ENCODE assay signal across 8 mouse cellular contexts in the genomic region with DNA sequence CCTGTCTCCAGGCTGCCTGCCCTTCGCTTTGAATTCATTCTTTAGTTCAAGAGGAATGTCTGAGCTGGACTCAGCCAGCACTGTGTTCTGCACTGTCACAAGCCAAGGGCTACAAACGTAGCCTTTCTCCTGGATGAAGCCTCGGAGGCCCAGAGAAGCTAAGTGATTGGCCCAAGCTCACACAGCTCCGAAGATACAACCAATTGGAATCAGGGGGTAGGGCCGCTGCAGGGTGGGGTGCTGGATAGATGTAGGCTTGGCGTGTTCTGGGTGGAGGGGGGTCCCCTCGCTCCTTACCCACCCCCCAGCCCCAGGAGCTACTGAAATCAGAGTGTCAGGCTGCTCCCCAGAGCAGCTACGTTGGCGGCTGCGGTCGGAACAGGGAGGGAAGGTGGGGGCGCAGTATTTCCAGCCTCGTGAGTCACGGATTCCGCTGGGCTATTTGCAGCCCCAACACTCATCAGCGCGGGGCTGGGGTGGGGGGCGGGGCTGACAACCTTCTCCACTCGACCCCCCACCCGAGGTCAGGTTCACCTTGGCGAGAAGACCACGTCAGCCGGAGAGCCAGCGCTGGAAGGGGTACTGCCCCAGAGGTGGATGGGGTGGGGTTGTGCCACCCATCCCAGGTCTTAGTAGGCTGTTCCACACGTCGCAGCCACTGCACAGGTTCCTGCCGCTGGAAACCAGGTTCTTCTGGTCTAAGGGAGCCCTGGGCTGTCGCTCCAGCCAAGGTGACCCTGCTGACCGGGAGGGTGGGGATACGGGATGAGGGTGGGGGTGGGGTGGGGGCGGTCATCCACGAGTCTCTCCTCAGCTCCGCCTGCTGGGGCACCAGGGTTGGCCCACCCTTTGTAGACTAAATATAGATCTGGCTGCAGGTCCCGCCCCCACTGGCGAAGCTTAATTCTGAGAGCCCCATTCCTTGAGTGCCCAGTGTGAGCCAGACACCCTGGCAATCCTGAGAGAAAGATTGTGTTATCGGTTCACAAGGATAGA. TPM values are rescaled to one million over a fixed set of nuclear protein-coding genes. Genes with fewer than 3 reads are reported as not detected.
DNase-seq lines count a peak whose midpoint lies in the region; ATAC-seq and TF ChIP-seq lines count a peak whose summit lies in the region.

No protein-coding gene starts in this region.

- intact Hi-C loops in gastrocnemius, adult 2 months (cut with DNase I): loop anchor here (1.0 kb wide), 1 partner anchor 16 kb away; no protein-coding TSS in a partner anchor

- no peaks in the 10 kb centered on the region for H3K36me3 ChIP-seq in macrophage (ENCODE audit: inconsistent target)

- peak; percentile 20; the same call in 1 of the 2 replicates for TF ChIP-seq CTCF in gastrocnemius, adult 2 months (IDR thresholded peaks at IDR 0.05)

- DNase-seq in T-cell, adult 2 months (ENCODE audit: low spot score): peak; percentile 26
- peak; percentile 60 to 67 for DNase-seq in cerebellum, postnatal 14 days
- peak; percentile 83 for DNase-seq in gastrocnemius, adult 2 months
- DNase-seq in induced T-regulatory cell, adult 2 months (ENCODE audit: low read depth): peak; percentile 87
- peak; percentile 68 to 81 for DNase-seq in left cerebral cortex, adult 18-20 months (ENCODE audit: low spot score in 2 of 2)
- DNase-seq in right cerebral cortex, postnatal 4 days: peak; percentile 63

- H3K4me3 ChIP-seq in gastrocnemius, adult 2 months: peak overlapping the region; percentile 74
- H3K4me3 ChIP-seq in macrophage (ENCODE audit: inconsistent target): peak overlapping the region; percentile 40

- peak overlapping the region; percentile 98 for H3K27ac ChIP-seq in gastrocnemius, adult 2 months
- H3K27ac ChIP-seq in macrophage: peak overlapping the region; percentile 69

- WGBS in macrophage (ENCODE audit: missing documents): 5% methylated on average over 30 of the region's 36 CpGs

- no peaks in the 10 kb centered on the region for H3K79me2 ChIP-seq in macrophage (ENCODE audit: inconsistent target)

- no peak for ATAC-seq in erythroblast, adult 5-6 weeks (replicated peaks; ENCODE audit: low FRiP score, poor library complexity, severe bottlenecking)

RNA-seq across cellular contexts. Expression of a gene that starts 5.2 kb away (rescaled TPM):
- 100 to 1,000 TPM; 223 to 468 TPM for total RNA-seq in gastrocnemius, adult 2 months (2021)
- total RNA-seq in left cerebral cortex, adult 18-20 months (2021): under 1 TPM; 0.16 to 0.46 TPM
- not detected for total RNA-seq in macrophage (2018; cell fraction: chromatin; rRNA removed)
- total RNA-seq in macrophage (2018; cell fraction: cytosol; rRNA removed): not detected
- total RNA-seq in macrophage (2018; cell fraction: nucleus; rRNA removed): under 1 TPM in 1 of 26 experiments, not detected in 25; 0.24 TPM
- not detected in 3 replicates for polyA plus RNA-seq in macrophage (2018)
- not detected in 2 replicates for total RNA-seq in erythroblast, adult 5-6 weeks (2015; ENCODE audit: low replicate concordance)
- total RNA-seq in erythroblast, adult 5-6 weeks (2017; ENCODE audit: low replicate concordance): not detected in 2 replicates

RNA-seq across cellular contexts. Expression of a gene that starts 10.0 kb away (rescaled TPM):
- under 1 TPM in 1 of 2 experiments, not detected in 1; 0.25 TPM for total RNA-seq in gastrocnemius, adult 2 months (2021)
- not detected for total RNA-seq in left cerebral cortex, adult 18-20 months (2021)
- total RNA-seq in macrophage (2018; cell fraction: chromatin; rRNA removed): not detected
- not detected for total RNA-seq in macrophage (2018; cell fraction: cytosol; rRNA removed)
- total RNA-seq in macrophage (2018; cell fraction: nucleus; rRNA removed): not detected
- not detected in 3 replicates for polyA plus RNA-seq in macrophage (2018)
- total RNA-seq in erythroblast, adult 5-6 weeks (2015; ENCODE audit: low replicate concordance): not detected in 2 replicates
- total RNA-seq in erythroblast, adult 5-6 weeks (2017; ENCODE audit: low replicate concordance): not detected in 2 replicates

RNA-seq across cellular contexts. Expression of a gene that starts 10.1 kb away (rescaled TPM):
- total RNA-seq in gastrocnemius, adult 2 months (2021): 1 to 10 TPM in 1 of 2 experiments, under 1 TPM in 1; 0.92 to 1.6 TPM
- 1 to 10 TPM; 2.3 to 4.9 TPM for total RNA-seq in left cerebral cortex, adult 18-20 months (2021)
- not detected for total RNA-seq in macrophage (2018; cell fraction: chromatin; rRNA removed)
- not detected for total RNA-seq in macrophage (2018; cell fraction: cytosol; rRNA removed)
- total RNA-seq in macrophage (2018; cell fraction: nucleus; rRNA removed): not detected
- not detected in 3 replicates for polyA plus RNA-seq in macrophage (2018)
- not detected in 2 replicates for total RNA-seq in erythroblast, adult 5-6 weeks (2015; ENCODE audit: low replicate concordance)
- 0.70 TPM in 1 of 2 replicates, not detected in the other for total RNA-seq in erythroblast, adult 5-6 weeks (2017; ENCODE audit: low replicate concordance)

RNA-seq across cellular contexts. Expression of a gene that starts 18.7 kb away (rescaled TPM):
- total RNA-seq in gastrocnemius, adult 2 months (2021): 10 to 100 TPM; 30.2 to 30.6 TPM
- total RNA-seq in left cerebral cortex, adult 18-20 months (2021): 10 to 100 TPM; 38.8 to 47.7 TPM
- 100 to 1,000 TPM in 4 of 26 experiments, 10 to 100 TPM in 22; 30.8 to 125 (median 48.0) TPM for total RNA-seq in macrophage (2018; cell fraction: chromatin; rRNA removed)
- 10 to 100 TPM; 10.3 to 24.2 (median 12.9) TPM for total RNA-seq in macrophage (2018; cell fraction: cytosol; rRNA removed)
- 10 to 100 TPM; 18.3 to 78.5 (median 37.7) TPM for total RNA-seq in macrophage (2018; cell fraction: nucleus; rRNA removed)
- polyA plus RNA-seq in macrophage (2018): 10.7 to 11.7 TPM (median 11.6 TPM) in 3 replicates
- 6.3 TPM in 1 of 2 replicates, not detected in the other for total RNA-seq in erythroblast, adult 5-6 weeks (2015; ENCODE audit: low replicate concordance)
- total RNA-seq in erythroblast, adult 5-6 weeks (2017; ENCODE audit: low replicate concordance): 2.6 and 4.3 TPM in 2 replicates

RNA-seq across cellular contexts. Expression of a gene that starts 27.3 kb away (rescaled TPM):
- not detected for total RNA-seq in gastrocnemius, adult 2 months (2021)
- total RNA-seq in left cerebral cortex, adult 18-20 months (2021): not detected
- not detected for total RNA-seq in macrophage (2018; cell fraction: chromatin; rRNA removed)
- total RNA-seq in macrophage (2018; cell fraction: cytosol; rRNA removed): not detected
- total RNA-seq in macrophage (2018; cell fraction: nucleus; rRNA removed): not detected
- polyA plus RNA-seq in macrophage (2018): not detected in 3 replicates
- total RNA-seq in erythroblast, adult 5-6 weeks (2015; ENCODE audit: low replicate concordance): not detected in 2 replicates
- not detected in 2 replicates for total RNA-seq in erythroblast, adult 5-6 weeks (2017; ENCODE audit: low replicate concordance)

Comparison
In these comparisons a context has a peak if more than half of its experiments do, and no peak if none do; other contexts are left out.
1. DNase-seq: peak in every context shown above with its lines; median percentile 87 in induced T-regulatory cell, adult 2 months; 83 in gastrocnemius, adult 2 months; 74 in left cerebral cortex, adult 18-20 months; 64 in cerebellum, postnatal 14 days; 63 in right cerebral cortex, postnatal 4 days; 26 in T-cell, adult 2 months.
2. RNA of a gene that starts 5.2 kb away (total RNA-seq): 223 to 468 TPM in gastrocnemius, adult 2 months; 0.16 to 0.46 TPM in left cerebral cortex, adult 18-20 months and not detected in erythroblast, adult 5-6 weeks; every median in the first group is over 100 times any median in the second.